Mouse (Mus musculus): ENCODE results near the gene 8030411F24Rik.
"Not testable (repeated sequence)": the region's sequence is repeated elsewhere in the genome, so short reads cannot be mapped to it uniquely, and the experiment has no call there.

8030411F24Rik gene

DNA sequence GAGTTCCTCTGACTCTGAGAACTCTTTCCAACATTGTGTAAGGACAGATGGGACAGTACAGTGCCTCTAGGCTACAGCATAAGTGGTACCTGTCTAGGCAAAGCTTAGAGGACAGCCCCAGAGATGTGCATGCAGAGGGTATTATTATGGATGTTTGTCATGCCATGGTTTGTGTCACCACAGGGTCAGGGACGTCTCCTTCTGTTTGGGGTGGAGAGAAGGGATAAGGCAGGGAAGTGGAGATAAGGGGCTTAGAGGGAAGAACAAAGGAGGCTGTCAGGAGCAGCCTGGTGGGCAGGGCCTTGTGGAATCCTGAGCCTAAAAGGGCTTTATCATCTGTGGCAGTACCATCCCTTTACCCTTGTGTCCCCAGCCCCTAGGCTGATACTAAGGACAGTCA, at the start of gene 8030411F24Rik:
TSS of gene 8030411F24Rik (plus strand) at position 301 of the 400 bp plus-strand sequence.
- no peak for DNase-seq (ENCODE audit: low read depth)

DNA sequence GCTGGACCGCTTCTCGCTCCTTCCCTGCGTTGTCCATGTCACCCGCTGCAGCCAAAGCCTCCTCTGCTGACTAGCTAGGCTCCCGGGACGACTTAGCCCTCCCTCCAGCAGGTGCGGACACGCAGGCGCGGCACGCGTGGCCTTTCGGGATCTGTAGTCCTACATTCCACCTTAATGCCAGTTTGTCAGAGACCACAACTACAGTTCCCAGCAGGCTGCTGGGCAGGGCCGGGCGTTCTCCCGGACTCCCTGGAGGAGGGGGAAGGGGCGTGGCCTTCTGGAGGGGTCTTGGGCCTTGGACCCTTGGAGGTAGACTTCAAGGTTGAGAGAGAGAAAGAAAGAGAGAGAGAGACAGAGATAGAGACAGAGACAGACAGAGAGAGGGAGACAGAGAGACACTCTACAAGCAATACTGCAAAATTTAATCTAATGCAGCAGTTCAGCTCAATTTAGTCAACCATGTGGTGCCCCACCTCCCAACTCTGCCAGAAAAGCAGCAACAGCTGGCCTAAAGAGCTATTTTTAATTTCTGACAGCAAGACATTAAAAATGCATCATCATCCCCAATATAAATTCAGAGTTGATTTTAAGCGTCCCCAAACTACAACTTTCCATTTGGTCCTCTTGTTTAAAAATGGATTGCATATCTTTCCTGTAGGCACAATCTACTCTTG, 49.3 kb upstream of the 8030411F24Rik start, which contains the start of gene Napb:
TSS of gene Napb (minus strand) at position 141 of the 674 bp plus-strand sequence.
- peak; percentile 76 for DNase-seq (ENCODE audit: low read depth)

DNA sequence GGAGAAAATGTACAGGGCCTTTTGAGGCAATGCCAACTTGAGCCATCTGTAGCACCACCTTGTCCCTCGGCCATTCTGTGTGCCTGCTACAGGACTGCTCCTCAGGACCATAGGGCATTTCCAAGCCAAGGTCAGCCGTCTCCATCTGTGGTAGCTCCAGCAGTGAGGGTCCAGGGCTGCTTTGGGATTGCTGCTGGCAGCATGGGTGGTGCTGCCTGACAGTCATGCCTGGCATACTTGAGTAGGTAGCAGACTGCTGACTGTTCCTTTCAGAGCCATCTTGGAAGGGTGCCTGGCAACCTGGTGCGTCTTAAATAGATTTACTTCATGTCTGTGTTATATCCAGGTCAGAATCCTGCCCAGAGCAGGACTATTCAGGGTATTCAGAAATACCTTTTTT, 38.8 kb upstream of the 8030411F24Rik start:
- no peak for DNase-seq (ENCODE audit: low read depth)

DNA sequence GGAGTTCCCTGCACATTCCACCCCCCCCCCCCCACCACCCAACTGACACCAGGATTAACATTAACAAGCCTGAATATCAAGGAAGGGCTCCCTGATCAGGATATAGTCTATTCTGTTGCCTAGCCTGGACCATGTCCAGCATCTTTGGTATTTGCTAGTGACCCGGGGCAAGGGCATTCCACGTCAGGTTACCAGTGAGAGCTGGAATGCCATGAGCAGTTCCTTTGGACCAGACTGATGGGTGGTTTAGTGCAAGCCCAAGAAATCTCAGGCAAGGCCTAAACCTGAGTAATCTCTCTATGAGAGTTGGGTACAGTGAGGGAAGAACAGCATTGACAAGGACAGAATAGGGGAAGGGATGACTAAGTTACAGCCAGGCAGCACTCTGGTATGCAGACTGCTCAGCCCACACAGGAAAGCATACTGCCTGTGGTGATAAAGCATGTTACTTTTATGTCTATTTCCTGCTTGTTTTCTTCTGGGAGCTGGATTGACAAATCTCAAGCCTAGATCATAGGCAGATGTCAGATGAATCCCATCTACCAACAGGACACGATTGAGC, 37.9 kb upstream of the 8030411F24Rik start:
- DNase-seq (ENCODE audit: low read depth) = peak; percentile 7

DNA sequence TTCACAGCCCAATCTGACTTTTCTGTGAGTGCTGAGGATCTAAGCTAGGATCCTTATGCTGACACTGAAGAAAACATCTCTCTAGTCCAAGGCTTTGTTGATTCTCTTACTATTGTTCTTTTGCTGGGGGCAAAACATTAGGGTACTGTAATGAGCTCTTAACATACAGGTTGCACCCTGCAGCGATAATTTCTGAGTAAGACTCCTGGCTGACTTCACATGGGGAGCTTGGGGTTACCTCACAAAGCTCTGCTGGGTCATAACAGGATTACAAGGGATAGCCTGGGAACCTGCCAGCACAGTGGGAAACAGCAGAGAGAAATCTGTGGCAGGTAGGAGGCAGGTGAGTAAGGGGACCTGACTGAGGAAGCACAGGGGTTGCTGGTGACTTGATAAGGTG, 31.8 kb upstream of the 8030411F24Rik start, which contains the start of gene Cstl1:
TSS of gene Cstl1 (plus strand) at position 301 of the 400 bp plus-strand sequence.
- no peak for DNase-seq (ENCODE audit: low read depth)

DNA sequence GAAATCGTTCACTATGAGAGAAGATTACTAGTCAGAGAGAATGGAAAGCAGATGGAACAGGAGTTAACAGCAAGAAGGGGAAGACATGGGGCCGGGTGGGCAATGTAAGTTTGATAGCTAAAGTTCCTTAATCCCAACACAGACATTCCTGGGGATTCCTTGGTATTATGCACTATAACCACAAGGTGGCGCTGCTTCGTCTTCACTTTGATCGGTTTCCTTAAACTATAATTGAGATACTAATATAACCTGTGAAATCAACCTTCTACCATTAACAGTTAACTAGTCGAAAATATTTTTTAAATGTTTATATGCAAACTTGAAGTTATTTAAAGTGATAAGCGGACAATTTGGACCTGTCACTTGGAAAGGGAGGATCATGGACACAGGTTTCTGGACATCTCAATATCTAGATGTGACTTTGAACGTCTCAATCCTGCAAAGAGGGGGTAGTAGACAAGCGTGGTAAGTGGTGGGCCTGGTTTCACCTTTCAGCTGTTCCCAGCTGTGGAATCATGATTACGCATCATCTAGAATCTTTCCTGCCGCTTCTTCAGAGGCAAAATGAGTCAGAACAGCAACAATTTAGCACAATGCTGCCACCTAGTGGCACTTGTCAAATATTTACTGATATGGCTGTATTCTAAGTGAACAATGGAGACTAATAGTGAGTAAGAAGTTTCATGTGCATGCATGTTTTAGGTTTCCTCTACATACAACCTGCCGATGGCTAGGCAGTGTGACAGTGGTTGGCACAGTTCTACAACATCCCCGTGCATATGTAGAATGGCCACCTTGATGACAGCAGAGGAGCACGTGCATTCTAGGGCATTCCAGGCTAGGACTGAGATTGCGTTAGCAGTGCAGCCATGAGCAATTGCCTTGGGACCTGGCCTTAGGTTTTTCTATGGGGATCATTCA, 29.7 kb upstream of the 8030411F24Rik start:
- peak; percentile 89 for DNase-seq (ENCODE audit: low read depth)

DNA sequence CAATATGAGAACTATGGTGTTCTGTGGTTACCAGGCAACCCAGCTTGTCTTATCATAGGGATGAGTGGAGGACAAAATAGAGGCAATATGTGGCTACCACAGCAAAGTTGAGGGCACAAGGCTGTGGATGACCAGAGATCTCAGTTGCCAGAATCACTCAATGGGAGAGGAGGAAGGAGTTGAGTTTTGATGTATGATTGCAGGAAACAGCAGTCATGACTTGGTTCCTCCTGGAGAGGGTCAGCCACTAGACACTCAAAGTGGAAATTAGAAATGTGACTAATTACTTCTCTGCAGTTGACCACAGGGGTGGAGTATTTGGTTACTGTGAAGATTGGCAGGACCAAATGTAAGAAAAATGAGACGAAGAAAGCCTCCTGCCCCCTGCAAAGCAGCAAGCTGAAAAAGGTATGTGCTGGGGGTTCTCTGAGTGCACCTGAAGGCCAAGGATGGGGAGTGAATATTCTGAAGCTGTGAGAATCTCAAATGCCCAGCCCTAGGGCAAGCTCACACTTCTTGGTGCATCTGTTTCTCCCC, 27.4 kb upstream of the 8030411F24Rik start:
- DNase-seq (ENCODE audit: low read depth) = peak; percentile 77

DNA sequence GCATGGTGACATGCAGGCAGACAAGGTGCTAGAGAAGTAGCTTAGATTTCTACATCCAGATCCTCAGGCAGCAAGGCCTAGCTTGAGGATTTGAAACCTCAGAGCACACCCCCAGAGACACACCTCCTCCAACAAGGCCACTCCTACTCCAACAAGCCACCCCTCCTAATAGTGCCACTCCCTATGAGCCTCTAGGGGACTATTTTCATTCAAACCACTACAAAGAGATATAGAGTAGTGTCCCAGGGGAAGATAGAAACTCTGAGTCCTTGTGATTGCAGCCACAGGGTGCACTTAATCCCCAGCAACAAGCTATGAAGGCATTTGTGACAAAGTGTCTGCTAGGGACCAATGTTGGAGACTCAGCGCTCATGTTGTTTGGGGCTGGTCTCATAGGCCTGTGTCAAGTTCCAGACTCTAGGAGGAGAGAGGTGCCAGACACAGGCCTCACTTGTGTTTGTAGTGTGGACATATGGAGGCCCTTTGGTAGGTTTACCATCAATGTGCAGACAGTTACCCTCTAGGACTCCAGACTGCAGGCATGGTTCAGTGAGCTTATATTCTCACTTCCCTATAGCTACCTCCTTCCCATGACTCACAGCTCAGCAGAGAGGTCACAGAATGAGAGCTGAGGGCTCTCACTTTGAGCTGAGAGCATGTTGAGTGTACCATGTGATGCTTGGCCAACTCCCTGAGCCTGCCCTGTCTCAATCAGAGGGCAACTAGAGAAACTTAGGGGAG, 18.0 kb upstream of the 8030411F24Rik start:
- DNase-seq (ENCODE audit: low read depth) = no peak

DNA sequence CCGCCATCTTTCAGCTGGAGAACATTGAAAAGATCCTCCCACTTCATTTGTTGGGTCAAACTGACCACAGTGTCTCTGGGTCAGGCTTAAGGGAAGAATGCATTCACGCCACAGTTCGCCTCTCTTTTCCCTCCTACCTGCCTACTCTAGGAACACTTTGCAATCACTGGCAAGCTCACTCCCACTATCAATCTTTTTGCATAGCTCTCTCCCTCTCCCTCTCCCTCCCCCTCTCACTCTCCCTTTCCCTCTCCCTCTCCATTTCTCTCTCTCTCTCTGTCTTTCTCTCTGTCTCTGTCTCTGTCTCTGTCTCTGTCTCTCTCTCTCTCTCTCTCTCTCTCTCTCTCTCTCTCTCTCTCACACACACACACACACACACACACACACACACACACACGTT, 10.4 kb upstream of the 8030411F24Rik start, which contains the start of gene Cst11:
TSS of gene Cst11 (minus strand) at position 101 of the 400 bp plus-strand sequence.
- DNase-seq (ENCODE audit: low read depth) = not testable (repeated sequence)

DNA sequence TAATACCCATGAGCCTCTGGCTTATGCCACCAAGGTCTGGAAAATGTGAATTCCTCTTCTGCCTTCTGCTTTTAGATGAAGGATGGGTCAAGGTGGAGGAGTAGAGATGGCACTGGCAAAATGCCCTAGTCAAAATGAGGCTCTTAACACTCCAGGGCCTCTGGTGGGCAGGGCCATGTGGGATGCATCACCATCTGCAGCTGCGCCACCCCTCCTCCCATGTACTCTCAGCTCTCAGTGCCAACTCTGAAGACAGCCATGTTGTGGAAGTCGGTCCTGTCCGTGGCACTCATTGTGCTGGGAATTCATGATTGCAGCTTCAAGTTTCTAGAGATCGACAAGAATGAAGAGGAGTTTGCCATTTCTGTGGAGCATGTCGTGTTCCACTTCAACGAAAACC, 7.3 kb downstream of the 8030411F24Rik start, which contains the start of gene Cst12:
TSS of gene Cst12 (plus strand) at position 220 of the 400 bp plus-strand sequence.
- DNase-seq (ENCODE audit: low read depth) = no peak

DNA sequence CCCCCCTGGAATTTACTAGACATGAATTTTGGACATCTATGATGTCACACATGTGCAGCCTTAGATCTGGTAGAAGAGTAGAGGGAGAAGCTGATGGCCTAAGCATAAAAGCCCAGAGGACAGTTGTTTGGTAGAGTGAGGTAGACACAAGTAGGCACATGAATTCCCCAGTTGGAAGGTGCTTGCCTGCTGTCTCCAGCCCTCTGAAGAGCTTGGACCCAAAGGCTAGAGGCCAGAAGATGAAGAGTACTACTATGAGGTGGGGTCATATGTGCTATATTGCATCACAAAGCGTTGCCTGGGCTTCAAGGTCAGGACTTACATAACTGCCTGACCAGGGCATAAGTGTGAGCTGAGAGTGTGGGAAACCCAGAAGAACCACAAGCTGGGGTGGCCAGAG, 16.7 kb downstream of the 8030411F24Rik start, which contains the start of gene Cst8:
TSS of gene Cst8 (plus strand) at position 301 of the 400 bp plus-strand sequence.
- DNase-seq (ENCODE audit: low read depth) = no peak

DNA sequence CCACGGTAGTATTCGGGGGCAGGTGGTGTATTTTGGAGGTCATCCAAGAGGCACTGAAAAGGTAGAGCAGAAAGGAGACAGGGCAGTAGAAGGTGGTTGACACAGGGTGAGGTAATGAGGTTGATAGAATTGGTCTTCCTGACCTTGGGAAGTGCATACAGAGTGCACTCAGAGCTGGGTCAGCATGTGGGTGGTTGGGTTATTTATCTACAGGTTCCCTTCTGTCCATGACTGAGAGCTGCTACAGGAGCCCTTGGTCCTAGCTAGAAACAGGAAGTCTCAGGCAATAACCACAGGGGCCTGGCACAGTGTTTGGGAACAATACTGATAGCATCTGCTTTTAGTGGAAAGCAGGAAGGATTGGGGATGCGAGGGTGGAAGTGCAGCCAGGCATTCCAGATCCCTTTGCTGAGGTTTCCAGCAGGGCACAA, 19.7 kb downstream of the 8030411F24Rik start:
- no peak for DNase-seq (ENCODE audit: low read depth)

DNA sequence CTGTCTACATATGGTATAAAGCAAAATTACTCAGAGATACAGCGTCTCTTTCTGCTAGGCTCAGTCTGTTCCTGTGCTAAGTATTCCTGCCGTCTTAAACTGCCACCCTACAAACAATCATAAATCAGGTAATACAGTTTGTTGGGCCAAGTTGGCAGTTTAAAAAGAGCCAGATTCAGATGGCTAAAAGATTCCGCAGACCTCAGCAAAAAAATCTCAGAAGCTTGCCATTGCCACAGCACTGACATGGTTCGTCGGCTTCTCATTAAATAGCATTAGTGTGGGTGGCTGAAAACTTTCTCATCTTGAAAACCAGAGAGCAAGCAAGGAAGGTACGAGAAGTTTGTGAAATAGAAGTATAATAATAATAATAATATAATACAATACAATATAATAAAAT, 24.9 kb downstream of the 8030411F24Rik start:
- DNase-seq (ENCODE audit: low read depth) = no peak

DNA sequence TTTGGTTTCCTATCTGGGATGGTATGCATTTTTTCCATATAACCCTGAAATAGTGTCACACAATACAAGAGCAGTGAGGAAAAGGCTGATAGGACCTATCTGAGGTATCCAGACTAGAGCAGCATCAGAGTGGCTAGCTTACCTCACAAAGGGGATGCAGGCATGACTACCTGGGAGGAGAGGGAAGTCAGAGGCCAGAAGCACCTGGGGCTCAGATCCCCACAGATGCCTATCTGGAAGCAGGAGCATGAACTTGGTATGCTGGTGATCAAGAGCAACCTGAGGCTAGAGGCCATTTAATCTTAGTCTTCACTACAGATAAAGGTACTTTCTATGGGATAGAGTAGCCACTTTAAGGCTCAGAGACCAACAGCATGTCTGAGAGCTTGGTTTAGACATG, 38.1 kb downstream of the 8030411F24Rik start, which contains the start of gene Cst13:
TSS of gene Cst13 (plus strand) at position 173 of the 400 bp plus-strand sequence.
- no peak for DNase-seq (ENCODE audit: low read depth)

DNA sequence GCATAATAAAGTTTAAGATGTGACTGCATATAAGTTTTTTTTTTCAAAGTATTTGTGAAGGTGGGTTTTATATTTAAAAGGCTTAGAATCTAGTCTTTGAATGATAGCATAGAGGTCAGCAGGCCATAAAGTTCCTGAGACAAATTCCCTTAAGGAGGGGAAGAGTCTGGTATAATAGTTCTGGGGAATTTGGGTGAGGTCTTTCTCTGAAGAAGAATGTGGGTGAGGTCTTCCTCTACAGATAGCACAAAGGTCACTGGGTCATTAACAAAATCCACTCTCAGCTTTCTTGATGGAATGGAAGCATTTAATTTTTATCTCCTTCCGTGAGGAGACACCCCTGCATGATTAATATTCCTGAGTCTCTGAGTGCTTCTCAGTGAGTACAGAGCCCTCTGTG, 44.2 kb downstream of the 8030411F24Rik start:
- DNase-seq (ENCODE audit: low read depth) = no peak

DNA sequence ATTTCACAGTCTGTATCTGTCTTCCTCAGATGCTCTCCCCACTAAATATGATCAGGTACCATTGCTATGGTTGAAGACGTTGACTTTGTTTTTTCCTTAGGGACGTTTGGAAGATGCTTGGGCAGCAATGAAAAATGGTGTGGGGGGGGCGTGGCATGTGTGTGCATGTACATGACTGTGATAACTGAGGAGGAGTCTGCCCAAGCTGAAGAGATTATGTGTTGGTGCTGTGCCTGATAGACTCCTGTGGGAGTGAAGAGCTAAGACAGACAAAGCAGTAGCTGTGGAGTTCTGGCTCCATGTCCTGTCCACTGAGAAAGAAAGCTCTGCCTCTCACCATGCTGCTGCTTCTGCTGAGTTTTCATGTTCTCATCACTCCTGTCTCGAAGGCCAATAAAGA, 53.1 kb downstream of the 8030411F24Rik start, which contains the start of gene Cst9:
TSS of gene Cst9 (plus strand) at position 236 of the 400 bp plus-strand sequence.
- DNase-seq (ENCODE audit: low read depth) = no peak

Measured in 416B (cell line).